Mouse (Mus musculus) lung, embryonic 14.5 days (tissue): ENCODE measurements around the gene Nav1. TPM values are rescaled to one million over a fixed set of nuclear protein-coding genes. Genes with fewer than 3 reads are reported as not detected.

ENCODE experiments used
- ATAC-seq: fragments of 200-750 bp; cut with Nextera tagmentation; 2 replicates; pipeline ENCODE4 v1.8.0; 2017; ENCODE audit warnings: mild to moderate bottlenecking, moderate TSS enrichment, moderate library complexity; ENCODE audit not compliant: insufficient read depth
- DNase-seq: peaks from one replicate; pipeline ENCODE4 v3.0.0-alpha.2; 2015
- H3K27ac ChIP-seq: fragments of 300-500 bp; sonication (generic); 2 replicates; pipeline ENCODE4 v1.5.1; 2014; ENCODE audit warnings: low read depth, mild to moderate bottlenecking, moderate library complexity
- H3K27me3 ChIP-seq: fragments of 300-500 bp; sonication (generic); 2 replicates; pipeline ENCODE4 v1.6.1; 2014; ENCODE audit warnings: low read length, control low read depth; ENCODE audit not compliant: insufficient read depth
- H3K36me3 ChIP-seq: fragments of 300-500 bp; sonication (generic); 2 replicates; pipeline ENCODE4 v1.6.1; 2014; ENCODE audit warnings: control low read depth; ENCODE audit not compliant: insufficient read depth
- H3K4me1 ChIP-seq: fragments of 300-500 bp; sonication (generic); 2 replicates; pipeline ENCODE4 v1.6.1; 2014; ENCODE audit warnings: antibody characterized with exemption, control low read depth; ENCODE audit not compliant: insufficient read depth
- H3K4me2 ChIP-seq: fragments of 300-500 bp; sonication (generic); 2 replicates; pipeline ENCODE4 v1.6.1; 2014; ENCODE audit warnings: mild to moderate bottlenecking
- H3K4me3 ChIP-seq: fragments of 300-500 bp; sonication (generic); 2 replicates; pipeline ENCODE4 v1.5.1; 2014; ENCODE audit warnings: low read depth, low read length
- H3K9ac ChIP-seq: fragments of 300-500 bp; sonication (generic); 2 replicates; pipeline ENCODE4 v1.6.1; 2014
- H3K9me3 ChIP-seq: fragments of 300-500 bp; sonication (generic); 2 replicates; pipeline ENCODE4 v1.6.1; 2016; ENCODE audit warnings: low read depth, low read length, control low read depth
- CTCF ChIP-seq: IDR thresholded peaks from 2 replicates; pipeline ENCODE4 v1.5.1; 2016; ENCODE audit warnings: antibody characterized with exemption, low read depth
- WGBS: fragments of 180-500 bp; shearing (Covaris S2); extraction: QIAGEN DNeasy Blood & Tissue Kit; methylation state at CpG from one replicate; pipeline ENCODE4 v1.1.7; 2014; 5-methylcytosine and 5-hydroxymethylcytosine counted together
- polyA plus RNA-seq: library from polyadenylated mRNA; unstranded; fragments of >200 nt; fragmentation: Nextera tagmentation; extraction: Ambion mirVana; gene quantifications from 2 replicates; pipeline ENCODE4 v1.2.1, GENCODE M21; 2014

Nav1 gene
- polyA plus RNA-seq, 1 experiment from 2014 or later, result 21.7 TPM

- H3K9me3 ChIP-seq, result no peaks in the 10 kb centered on the region
- H3K27me3 ChIP-seq, result no peaks in the 10 kb centered on the region
- H3K4me3 ChIP-seq, result no peak overlapping the region
- DNase-seq (no peak), ATAC-seq (no peak)
- H3K4me2 ChIP-seq, result no peak overlapping the region
- no peak overlapping the region for H3K27ac ChIP-seq
- 0 out of 2 replicates have a peak, but pooled peaks cover 3% of the 10 kb centered on the region for H3K36me3 ChIP-seq
- 39% methylated on average over 4 of the region's 4 CpGs for WGBS
- no peak overlapping the region for H3K9ac ChIP-seq
- peaks cover 5% of the 10 kb centered on the region; the same call in 1 of the 2 replicates for H3K4me1 ChIP-seq
- TF ChIP-seq CTCF, result no peak
Measured at GRCm38 (mm10) chr1:135572139-135572892, 34.8 kb downstream of the Nav1 start.

- no peak for TF ChIP-seq CTCF
- WGBS, result 62% methylated on average over 8 of the region's 8 CpGs
- Histone ChIP-seq H3K27me3 (no peaks in the 10 kb centered on the region), H3K27ac (no peak overlapping the region), H3K4me2 (no peak overlapping the region), H3K9me3 (no peaks in the 10 kb centered on the region), H3K4me3 (no peak overlapping the region), H3K9ac (no peak overlapping the region), H3K4me1 (peaks cover 14% of the 10 kb centered on the region), H3K36me3 (0 out of 2 replicates have a peak, but pooled peaks cover 3% of the 10 kb centered on the region)
- ATAC-seq (no peak), DNase-seq (no peak)
Measured at GRCm38 (mm10) chr1:135568087-135568486, 39.0 kb downstream of the Nav1 start.

- DNase-seq (no peak), ATAC-seq (no peak)
- no peak overlapping the region for H3K27ac ChIP-seq
- 78% methylated on average over 7 of the region's 7 CpGs for WGBS
- TF ChIP-seq CTCF, result no peak
- no peak overlapping the region for H3K4me3 ChIP-seq
- H3K4me2 ChIP-seq, result no peak overlapping the region
- no peaks in the 10 kb centered on the region for H3K9me3 ChIP-seq
- peaks cover 14% of the 10 kb centered on the region for H3K4me1 ChIP-seq
- H3K9ac ChIP-seq, result no peak overlapping the region
- 0 out of 2 replicates have a peak, but pooled peaks cover 3% of the 10 kb centered on the region for H3K36me3 ChIP-seq
- no peaks in the 10 kb centered on the region for H3K27me3 ChIP-seq
Measured at GRCm38 (mm10) chr1:135566611-135567010, 40.5 kb downstream of the Nav1 start.

- H3K36me3 ChIP-seq, result 0 out of 2 replicates have a peak, but pooled peaks cover 3% of the 10 kb centered on the region
- H3K27ac ChIP-seq, result no peak overlapping the region
- no peak overlapping the region for H3K4me2 ChIP-seq
- peaks cover 14% of the 10 kb centered on the region for H3K4me1 ChIP-seq
- DNase-seq (no peak), ATAC-seq (no peak)
- no peaks in the 10 kb centered on the region for H3K9me3 ChIP-seq
- 65% methylated on average over 5 of the region's 5 CpGs for WGBS
- no peak overlapping the region for H3K4me3 ChIP-seq
- no peak for TF ChIP-seq CTCF
- H3K9ac ChIP-seq, result no peak overlapping the region
- H3K27me3 ChIP-seq, result no peaks in the 10 kb centered on the region
Measured at GRCm38 (mm10) chr1:135565775-135566174, 41.3 kb downstream of the Nav1 start.

- Histone ChIP-seq H3K36me3 (0 out of 2 replicates have a peak, but pooled peaks cover 3% of the 10 kb centered on the region), H3K4me2 (no peak overlapping the region), H3K9me3 (no peaks in the 10 kb centered on the region), H3K4me3 (no peak overlapping the region), H3K27me3 (no peaks in the 10 kb centered on the region), H3K4me1 (peaks cover 14% of the 10 kb centered on the region), H3K27ac (peak overlapping the region; percentile 8; the same call in 1 of the 2 replicates), H3K9ac (no peak overlapping the region; the same call in 1 of the 2 replicates)
- DNase-seq, result no peak
- TF ChIP-seq CTCF, result no peak
- no peak for ATAC-seq
- 44% methylated on average over 10 of the region's 10 CpGs for WGBS
Measured at GRCm38 (mm10) chr1:135564660-135565519, 42.2 kb downstream of the Nav1 start.

- Histone ChIP-seq H3K4me3 (no peak overlapping the region), H3K27ac (peak overlapping the region; percentile 80), H3K4me2 (no peak overlapping the region), H3K4me1 (peaks cover 14% of the 10 kb centered on the region), H3K9ac (no peak overlapping the region; the same call in 1 of the 2 replicates), H3K27me3 (no peaks in the 10 kb centered on the region), H3K9me3 (no peaks in the 10 kb centered on the region), H3K36me3 (0 out of 2 replicates have a peak, but pooled peaks cover 3% of the 10 kb centered on the region)
- 28% methylated on average over 9 of the region's 9 CpGs for WGBS
- no peak for TF ChIP-seq CTCF
- ATAC-seq (peak; percentile 67; the same call in 1 of the 2 replicates), DNase-seq (peak; percentile 73)
Measured at GRCm38 (mm10) chr1:135563781-135564414, 43.2 kb downstream of the Nav1 start.
